Mouse (Mus musculus): ENCODE results near the gene Rnasek.

- TF ChIP-seq CTCF (IDR thresholded peaks at IDR 0.05; ENCODE audit: borderline replicate concordance, extremely low read depth, insufficient read depth, insufficient read length) (no peak), POLR2A (IDR thresholded peaks at IDR 0.05; ENCODE audit: borderline replicate concordance, extremely low read depth, insufficient read depth, insufficient read length, poor library complexity, severe bottlenecking) (no peak)
These were observed 29.0 kb downstream of the Rnasek start for GRCm38 (mm10) chr11:70210681-70211080.
